8 mouse cellular contexts compared by ENCODE assay signal in genomic region chr5:134313451-134314067, GRCm38 (mm10). TPM values are rescaled to one million over a fixed set of nuclear protein-coding genes. Genes with fewer than 3 reads are reported as not detected.
DNase-seq lines count a peak whose midpoint lies in the region; ATAC-seq and TF ChIP-seq lines count a peak whose summit lies in the region.

No protein-coding gene starts in this region.

- TF ChIP-seq POLR2A in MEL (IDR thresholded peaks at IDR 0.05; ENCODE audit: control insufficient read depth in 1 of 2, insufficient read depth in 1 of 2, low read depth in 1 of 2, low read length in 2 of 2, poor library complexity in 1 of 2), result peak in 1 of 2 experiments; percentile 69; a peak in 2 of 4 replicates
- peak; percentile 73; the same call in 1 of the 2 replicates for TF ChIP-seq POLR2A in cerebellum, adult 2 months (IDR thresholded peaks at IDR 0.05; ENCODE audit: borderline replicate concordance, insufficient read depth, low read length)

- DNase-seq in MEL (ENCODE audit: low read depth, low spot score), result peak; percentile 92
- DNase-seq in cerebellum, adult 2 months, result peak; percentile 95 to 96
- DNase-seq in forelimb bud, embryonic 11.5 days (ENCODE audit: low read depth, low spot score), result peak; percentile 98
- peak; percentile 95 for DNase-seq in hindbrain, embryonic 10.5 days (ENCODE audit: low spot score)
- peak; percentile 94 for DNase-seq in layer of hippocampus, adult 9-11 months
- DNase-seq in lung, postnatal 0 days (ENCODE audit: low spot score), result peak; percentile 97
- peak; percentile 92 for DNase-seq in ovary, postnatal 14 days (ENCODE audit: low spot score)
- peak; percentile 95 for DNase-seq in thymus, postnatal 14 days

- peaks cover 50% of the 10 kb centered on the region for H3K79me2 ChIP-seq in MEL (ENCODE audit: control insufficient read depth, insufficient read depth, low read length, poor library complexity)

- H3K4me1 ChIP-seq in MEL (ENCODE audit: control insufficient read depth in 1 of 2, insufficient read depth in 2 of 2, low read length in 2 of 2), result peaks cover 2 to 7% of the 10 kb centered on the region in 2 experiments; a peak in 2 of 4 replicates
- H3K4me1 ChIP-seq in cerebellum, adult 2 months (ENCODE audit: control insufficient read depth, insufficient read depth, low read length), result no peaks in the 10 kb centered on the region
- H3K4me1 ChIP-seq in hindbrain, embryonic 10.5 days (replicated peaks), result peaks cover 47% of the 10 kb centered on the region
- H3K4me1 ChIP-seq in lung, postnatal 0 days (ENCODE audit: insufficient read depth, low read depth, low read length), result peaks cover 15% of the 10 kb centered on the region; the same call in 1 of the 2 replicates

- WGBS in cerebellum, adult 2 months, result under 1% methylated on average over 67 of the region's 68 CpGs
- WGBS in hindbrain, embryonic 10.5 days, result under 1% methylated on average over 67 of the region's 68 CpGs
- 0% methylated on average over 58 of the region's 68 CpGs for WGBS in lung, postnatal 0 days

- H3K4me2 ChIP-seq in lung, postnatal 0 days (replicated peaks; ENCODE audit: low read depth, low read length), result peak overlapping the region; percentile 78

- peak overlapping the region; percentile 80 for H3K27ac ChIP-seq in MEL (ENCODE audit: control insufficient read depth, low read depth, low read length)
- H3K27ac ChIP-seq in cerebellum, adult 2 months (ENCODE audit: insufficient read depth, low read length), result peak overlapping the region; percentile 98
- peak overlapping the region; percentile 100 for H3K27ac ChIP-seq in hindbrain, embryonic 10.5 days
- H3K27ac ChIP-seq in lung, postnatal 0 days (ENCODE audit: low read length), result peak overlapping the region; percentile 99

- H3K36me3 ChIP-seq in MEL (ENCODE audit: control insufficient read depth in 1 of 2, insufficient read depth in 2 of 2, low read length in 2 of 2), result peaks cover 2 to 10% of the 10 kb centered on the region in 2 experiments
- peaks cover 34% of the 10 kb centered on the region for H3K36me3 ChIP-seq in hindbrain, embryonic 10.5 days
- no peaks in the 10 kb centered on the region for H3K36me3 ChIP-seq in lung, postnatal 0 days (ENCODE audit: insufficient read depth, low read length)

- TF ChIP-seq CTCF in MEL (IDR thresholded peaks at IDR 0.05 in 2 of 3, conservative IDR thresholded peaks at IDR 0.05 in 1 of 3; ENCODE audit: control insufficient read depth in 1 of 3, insufficient read depth in 1 of 3, low read depth in 2 of 3, low read length in 3 of 3, poor library complexity in 1 of 3, severe bottlenecking in 1 of 3), result no peak
- TF ChIP-seq CTCF in cerebellum, adult 2 months (IDR thresholded peaks at IDR 0.05; ENCODE audit: borderline replicate concordance, insufficient read depth, low read depth, low read length), result no peak
- no peak for TF ChIP-seq CTCF in lung, postnatal 0 days (IDR thresholded peaks at IDR 0.05)

- H3K9me3 ChIP-seq in MEL (replicated peaks; ENCODE audit: insufficient read depth, low read length), result no peaks in the 10 kb centered on the region
- H3K9me3 ChIP-seq in hindbrain, embryonic 10.5 days, result 0 out of 2 replicates have a peak, but pooled peaks cover 4% of the 10 kb centered on the region
- no peaks in the 10 kb centered on the region for H3K9me3 ChIP-seq in lung, postnatal 0 days (ENCODE audit: low read length)

- no peaks in the 10 kb centered on the region for H3K27me3 ChIP-seq in MEL (ENCODE audit: control insufficient read depth in 1 of 2, insufficient read depth in 2 of 2, low read length in 2 of 2)
- no peaks in the 10 kb centered on the region for H3K27me3 ChIP-seq in cerebellum, adult 2 months (ENCODE audit: control insufficient read depth, insufficient read depth, low read length)
- no peaks in the 10 kb centered on the region for H3K27me3 ChIP-seq in hindbrain, embryonic 10.5 days (ENCODE audit: insufficient read depth, poor library complexity, severe bottlenecking)
- H3K27me3 ChIP-seq in lung, postnatal 0 days (replicated peaks; ENCODE audit: insufficient read depth, low read length), result no peaks in the 10 kb centered on the region

- peak overlapping the region; percentile 89 to 94 for H3K4me3 ChIP-seq in MEL (ENCODE audit: control insufficient read depth in 1 of 2, insufficient read depth in 1 of 2, low read depth in 2 of 2, low read length in 2 of 2)
- H3K4me3 ChIP-seq in cerebellum, adult 2 months (replicated peaks; ENCODE audit: insufficient read depth, low read depth, low read length), result peak overlapping the region; percentile 96
- peak overlapping the region; percentile 91 for H3K4me3 ChIP-seq in hindbrain, embryonic 10.5 days
- peak overlapping the region; percentile 94 for H3K4me3 ChIP-seq in lung, postnatal 0 days (ENCODE audit: low read depth, low read length)

- TF ChIP-seq RAD21 in MEL (IDR thresholded peaks at IDR 0.05; ENCODE audit: low read depth, low read length), result no peak

- peak; percentile 84 for ATAC-seq in lung, postnatal 0 days

- H3K9ac ChIP-seq in MEL (ENCODE audit: control insufficient read depth, low read depth, low read length, poor library complexity, severe bottlenecking), result peak overlapping the region; percentile 99
- peak overlapping the region; percentile 94 for H3K9ac ChIP-seq in lung, postnatal 0 days (replicated peaks; ENCODE audit: low read depth)

- no peak; a peak in 1 of 4 replicates for TF ChIP-seq EP300 in MEL (IDR thresholded peaks at IDR 0.05; ENCODE audit: low read depth in 1 of 2, low read length in 2 of 2)
- no peak for TF ChIP-seq EP300 in lung, postnatal 0 days (IDR thresholded peaks at IDR 0.05)

TF ChIP-seq in MEL, 35 proteins besides CTCF, POLR2A, EP300 and RAD21 (continues in another document):
- TF ChIP-seq GABPA (IDR thresholded peaks at IDR 0.05; ENCODE audit: low read depth, low read length), result no peak
- TF ChIP-seq USF1 (IDR thresholded peaks at IDR 0.05; ENCODE audit: low read depth, low read length), result no peak
- 0 out of 2 replicates have a peak, but pooled peaks have one; percentile 65 for TF ChIP-seq POLR2AphosphoS2 (IDR thresholded peaks at IDR 0.05; ENCODE audit: low read length)
- no peak for TF ChIP-seq NRF1 (IDR thresholded peaks at IDR 0.05; ENCODE audit: insufficient read depth, low read depth, low read length, poor library complexity, severe bottlenecking)
- TF ChIP-seq MAX (IDR thresholded peaks at IDR 0.05; ENCODE audit: low read length), result no peak
- TF ChIP-seq ELF1 (IDR thresholded peaks at IDR 0.05; ENCODE audit: low read depth, low read length), result no peak
- no peak for TF ChIP-seq UBTF (IDR thresholded peaks at IDR 0.05; ENCODE audit: borderline replicate concordance, insufficient read depth, low read depth, low read length)
- no peak for TF ChIP-seq MYB (IDR thresholded peaks at IDR 0.05; ENCODE audit: low read depth, low read length)
- TF ChIP-seq USF2 (IDR thresholded peaks at IDR 0.05; ENCODE audit: borderline replicate concordance in 1 of 2, insufficient read depth in 1 of 2, low read depth in 1 of 2, low read length in 2 of 2), result no peak
- TF ChIP-seq ZNF384 (IDR thresholded peaks at IDR 0.05; ENCODE audit: low read depth, low read length), result peak; percentile 5
- no peak for TF ChIP-seq ZC3H11A (IDR thresholded peaks at IDR 0.05; ENCODE audit: low read depth, low read length)
- TF ChIP-seq MYC (IDR thresholded peaks at IDR 0.05; ENCODE audit: low read depth, low read length), result 0 out of 2 replicates have a peak, but pooled peaks have one; percentile 32
- peak; percentile 46 for TF ChIP-seq NELFE (IDR thresholded peaks at IDR 0.05; ENCODE audit: low read depth, low read length)
- no peak for TF ChIP-seq SMC3 (IDR thresholded peaks at IDR 0.05; ENCODE audit: low read depth, low read length)
- no peak for TF ChIP-seq MXI1 (IDR thresholded peaks at IDR 0.05; ENCODE audit: low read depth, low read length)
- TF ChIP-seq BHLHE40 (IDR thresholded peaks at IDR 0.05; ENCODE audit: borderline replicate concordance, low read depth, low read length), result no peak
- TF ChIP-seq SIN3A (IDR thresholded peaks at IDR 0.05; ENCODE audit: low read length), result peak; percentile 51; the same call in 1 of the 2 replicates
- TF ChIP-seq E2F4 (IDR thresholded peaks at IDR 0.05; ENCODE audit: borderline replicate concordance, low read depth, low read length), result no peak
- TF ChIP-seq GATA1 (IDR thresholded peaks at IDR 0.05; ENCODE audit: low read depth, low read length), result no peak
- no peak; the same call in 1 of the 2 replicates for TF ChIP-seq TBP (IDR thresholded peaks at IDR 0.05; ENCODE audit: low read depth, low read length)
- no peak for TF ChIP-seq RCOR1 (IDR thresholded peaks at IDR 0.05; ENCODE audit: low read depth, low read length)
- no peak; the same call in none of the 2 replicates for TF ChIP-seq ZMIZ1 (IDR thresholded peaks at IDR 0.05; ENCODE audit: low read depth, low read length)
- TF ChIP-seq TAL1 (IDR thresholded peaks at IDR 0.05; ENCODE audit: low read length), result no peak
- no peak for TF ChIP-seq ETS1 (IDR thresholded peaks at IDR 0.05; ENCODE audit: low read depth, low read length)
- no peak; the same call in 1 of the 2 replicates for TF ChIP-seq CHD2 (IDR thresholded peaks at IDR 0.05; ENCODE audit: low read length)
- no peak for TF ChIP-seq TCF12 (IDR thresholded peaks at IDR 0.05; ENCODE audit: low read depth, low read length)
- TF ChIP-seq MAZ (IDR thresholded peaks at IDR 0.05; ENCODE audit: low read depth, low read length), result peak; percentile 32
- TF ChIP-seq CHD1 (IDR thresholded peaks at IDR 0.05; ENCODE audit: low read depth, low read length), result no peak
- no peak for TF ChIP-seq ZKSCAN1 (IDR thresholded peaks at IDR 0.05; ENCODE audit: low read depth, low read length)
- TF ChIP-seq POLR2AphosphoS5 (IDR thresholded peaks at IDR 0.05; ENCODE audit: borderline replicate concordance, low read depth, low read length), result no peak
- no peak for TF ChIP-seq JUND (IDR thresholded peaks at IDR 0.05; ENCODE audit: low read depth, low read length)
- TF ChIP-seq HCFC1 (IDR thresholded peaks at IDR 0.05; ENCODE audit: low read depth, low read length), result peak; percentile 46
- TF ChIP-seq KAT2A (conservative IDR thresholded peaks at IDR 0.05; ENCODE audit: low read depth, low read length), result no peak; the same call in 1 of the 2 replicates
- TF ChIP-seq MEF2A (IDR thresholded peaks at IDR 0.05; ENCODE audit: extremely low read depth, insufficient replicate concordance, low read depth, low read length, poor library complexity, severe bottlenecking), result no peak

RNA-seq across cellular contexts. Expression of gene Gtf2i, which starts 1.0 kb away (rescaled TPM):
- total RNA-seq in MEL (2012; rRNA removed), result 46.7 and 47.2 TPM in 2 replicates
- 100 to 1,000 TPM; 128 to 151 TPM for polyA plus RNA-seq in MEL (2012; ENCODE audit: insufficient read depth in 1 of 2, insufficient read length in 2 of 2, low read depth in 1 of 2, low replicate concordance in 2 of 2, missing spikeins in 1 of 2)
- polyA plus RNA-seq in cerebellum, adult 2 months (2012; rRNA removed), result 154 and 157 TPM in 2 replicates
- polyA plus RNA-seq in hindbrain, embryonic 10.5 days (2016; fragmentation: Nextera tagmentation; extraction: Ambion mirVana), result 180 and 189 TPM in 2 replicates
- 84.9 and 110 TPM in 2 replicates for polyA plus RNA-seq in lung, postnatal 0 days (2015; fragmentation: Nextera tagmentation; extraction: Ambion mirVana)

Comparison
In these comparisons a context has a peak if more than half of its experiments do, and no peak if none do; other contexts are left out.
1. Peak in every context shown above with its lines: DNase-seq, ATAC-seq, H3K4me3 ChIP-seq and H3K27ac ChIP-seq.